Comparison of ENCODE assay signal across 26 mouse cellular contexts in the genomic region with DNA sequence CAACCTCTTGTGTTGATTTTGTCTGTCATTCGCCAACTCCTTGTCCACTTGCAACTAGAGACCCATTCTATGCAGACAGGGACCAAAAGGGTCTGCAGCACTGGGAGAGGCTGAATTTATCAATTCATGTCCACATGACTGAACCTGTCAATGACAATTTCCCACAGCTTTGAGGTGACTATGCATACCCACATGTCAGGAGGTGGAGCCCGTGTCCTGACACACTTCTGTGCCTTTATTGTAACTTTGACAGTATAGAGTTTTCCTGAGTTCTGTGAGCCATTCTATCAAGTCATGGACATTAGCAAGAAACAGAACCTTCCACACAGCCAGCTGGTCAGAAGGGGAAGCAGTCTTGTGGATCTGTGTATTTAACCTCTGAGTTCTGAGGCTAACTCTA.
A peak's percentile ranks its signal among the peaks of the same experiment; 100 is the strongest.
DNase-seq lines count a peak whose midpoint lies in the region; ATAC-seq and TF ChIP-seq lines count a peak whose summit lies in the region.
"Had no signal": no experiment of that assay in that cellular context is flagged by ENCODE, and none has a peak within 500 bp of the region (broad histone marks: within the 10 kb centered on the region; RNA-seq: fewer than 3 reads in every experiment).

No protein-coding gene starts in this region.

- no peak for TF ChIP-seq POLR2A in bone marrow macrophage, adult 2 months (IDR thresholded peaks at IDR 0.05; ENCODE audit: borderline replicate concordance, low read depth, low read length)

- no peaks in the 10 kb centered on the region for H3K36me3 ChIP-seq in heart, embryonic 14.5 days (ENCODE audit: control insufficient read depth, insufficient read depth, low read length)
- no peaks in the 10 kb centered on the region for H3K36me3 ChIP-seq in hindbrain, embryonic 13.5 days
- no peaks in the 10 kb centered on the region for H3K36me3 ChIP-seq in hindbrain, embryonic 14.5 days (replicated peaks; ENCODE audit: control insufficient read depth, insufficient read depth)
- H3K36me3 ChIP-seq: forebrain, embryonic 12.5 days; neural tube, embryonic 13.5 days had no signal

- no peaks in the 10 kb centered on the region for H3K9me3 ChIP-seq in heart, embryonic 14.5 days (ENCODE audit: control insufficient read depth, low read length)
- no peaks in the 10 kb centered on the region for H3K9me3 ChIP-seq in hindbrain, embryonic 13.5 days
- H3K9me3 ChIP-seq in hindbrain, embryonic 14.5 days (ENCODE audit: control insufficient read depth, low read length): no peaks in the 10 kb centered on the region
- H3K9me3 ChIP-seq: forebrain, embryonic 12.5 days; neural tube, embryonic 13.5 days had no signal

- H3K4me3 ChIP-seq in heart, embryonic 14.5 days (ENCODE audit: control insufficient read depth in 1 of 2, insufficient read depth in 1 of 2, low read depth in 1 of 2, low read length in 2 of 2): no peak overlapping the region
- H3K4me3 ChIP-seq in hindbrain, embryonic 13.5 days: no peak overlapping the region
- H3K4me3 ChIP-seq in hindbrain, embryonic 14.5 days (replicated peaks; ENCODE audit: low read length): no peak overlapping the region
- peak overlapping the region; percentile 10 for H3K4me3 ChIP-seq in bone marrow macrophage, adult 2 months (ENCODE audit: insufficient read depth, low read length)
- H3K4me3 ChIP-seq: erythroblast, embryonic 14.5 days; forebrain, embryonic 12.5 days; neural tube, embryonic 13.5 days had no signal

- no peaks in the 10 kb centered on the region for H3K27me3 ChIP-seq in heart, embryonic 14.5 days (ENCODE audit: control insufficient read depth, insufficient read depth, low read length)
- H3K27me3 ChIP-seq in hindbrain, embryonic 13.5 days: no peaks in the 10 kb centered on the region
- no peaks in the 10 kb centered on the region for H3K27me3 ChIP-seq in hindbrain, embryonic 14.5 days (ENCODE audit: control insufficient read depth, insufficient read depth, low read length)
- H3K27me3 ChIP-seq: forebrain, embryonic 12.5 days; neural tube, embryonic 13.5 days; Patski had no signal

- H3K4me2 ChIP-seq in heart, embryonic 14.5 days (ENCODE audit: low read length): no peak overlapping the region
- no peak overlapping the region for H3K4me2 ChIP-seq in hindbrain, embryonic 13.5 days
- no peak overlapping the region for H3K4me2 ChIP-seq in hindbrain, embryonic 14.5 days (replicated peaks)
- H3K4me2 ChIP-seq: forebrain, embryonic 12.5 days; midbrain, embryonic 11.5 days; neural tube, embryonic 13.5 days had no signal

- no peak for DNase-seq in heart, postnatal 14 days
- no peak for DNase-seq in hindbrain, embryonic 14.5 days (ENCODE audit: low spot score)
- DNase-seq in retina, postnatal 1 day: peak; percentile 11
- DNase-seq: adrenal gland, postnatal 10 days; B cell, adult 2 months; cerebellum, adult 11-12 months; cerebellum, adult 9-11 months; forebrain, postnatal 0 days; gastrocnemius, postnatal 10 days; kidney, postnatal 10 days; liver; lung, adult 2 months; lung, postnatal 10 days; right cerebral cortex, postnatal 14 days; thymus, postnatal 4 days had no signal

- 40% methylated on average over 2 of the region's 2 CpGs for WGBS in heart, embryonic 14.5 days
- 43% methylated on average over 2 of the region's 2 CpGs for WGBS in hindbrain, embryonic 13.5 days
- 54% methylated on average over 2 of the region's 2 CpGs for WGBS in hindbrain, embryonic 14.5 days

- peak overlapping the region; percentile 26 to 27; a peak in 2 of 4 replicates for H3K27ac ChIP-seq in heart, embryonic 14.5 days (replicated peaks in 1 of 2; ENCODE audit: control insufficient read depth in 1 of 2, insufficient read depth in 1 of 2, low read depth in 2 of 2, low read length in 2 of 2)
- H3K27ac ChIP-seq in hindbrain, embryonic 13.5 days: no peak overlapping the region
- H3K27ac ChIP-seq in hindbrain, embryonic 14.5 days: no peak overlapping the region
- peak overlapping the region; percentile 20 for H3K27ac ChIP-seq in bone marrow macrophage, adult 2 months (ENCODE audit: insufficient read depth, low read depth, low read length)
- H3K27ac ChIP-seq: forebrain, embryonic 12.5 days; liver, embryonic 14.5 days; neural tube, embryonic 13.5 days had no signal

- intact Hi-C loops in heart, postnatal 14 days (cut with DNase I): no loop called here

- TF ChIP-seq CTCF in bone marrow macrophage, adult 2 months (IDR thresholded peaks at IDR 0.05; ENCODE audit: low read depth, low read length): no peak

- H3K9ac ChIP-seq in heart, embryonic 14.5 days (ENCODE audit: low read length): no peak overlapping the region
- no peak overlapping the region for H3K9ac ChIP-seq in hindbrain, embryonic 13.5 days
- no peak overlapping the region for H3K9ac ChIP-seq in hindbrain, embryonic 14.5 days
- H3K9ac ChIP-seq: forebrain, embryonic 12.5 days; forebrain, postnatal 0 days; liver, embryonic 14.5 days; neural tube, embryonic 13.5 days had no signal

- H3K4me1 ChIP-seq in heart, embryonic 14.5 days (ENCODE audit: control insufficient read depth in 2 of 2, insufficient read depth in 2 of 2, low read length in 2 of 2): peaks cover 16 to 27% of the 10 kb centered on the region in 2 experiments
- H3K4me1 ChIP-seq in hindbrain, embryonic 13.5 days (replicated peaks): peaks cover 37% of the 10 kb centered on the region
- H3K4me1 ChIP-seq in hindbrain, embryonic 14.5 days (replicated peaks; ENCODE audit: control insufficient read depth, insufficient read depth, low read length): peaks cover 19% of the 10 kb centered on the region; the same call in 1 of the 2 replicates
- H3K4me1 ChIP-seq in bone marrow macrophage, adult 2 months (ENCODE audit: control insufficient read depth, insufficient read depth, low read length): peaks cover 27% of the 10 kb centered on the region

- no peak for ATAC-seq in heart, embryonic 14.5 days (ENCODE audit: insufficient number of reproducible peaks, insufficient read depth, low FRiP score, low read depth)
- peak; percentile 29; the same call in 1 of the 2 replicates for ATAC-seq in hindbrain, embryonic 13.5 days (ENCODE audit: low FRiP score)
- ATAC-seq in hindbrain, embryonic 14.5 days (ENCODE audit: low FRiP score): no peak
- ATAC-seq in monocyte, adult 5-6 weeks (replicated peaks; ENCODE audit: insufficient number of reproducible peaks, low FRiP score, low TSS enrichment, poor library complexity, severe bottlenecking): no peak
- ATAC-seq: forebrain, postnatal 0 days; intestine, embryonic 16.5 days; Patski had no signal

Comparison
In these comparisons a context has a peak if more than half of its experiments do, and no peak if none do; other contexts are left out.
1. H3K27ac ChIP-seq: peak in heart, embryonic 14.5 days (2 of 2) and bone marrow macrophage, adult 2 months (single experiment); none in hindbrain, embryonic 13.5 days (single experiment) and hindbrain, embryonic 14.5 days (single experiment).